Mouse (Mus musculus) liver, embryonic 14.5 days (tissue): Measurements from ENCODE around the gene Glyat. TPM values are rescaled to one million over a fixed set of nuclear protein-coding genes. Genes with fewer than 3 reads are reported as not detected.

Source experiments
- ATAC-seq: fragments of 200-750 bp; cut with Nextera tagmentation; 2 replicates; pipeline ENCODE4 v1.8.0; 2017; ENCODE audit warnings: moderate number of reproducible peaks, mild to moderate bottlenecking, moderate library complexity; ENCODE audit not compliant: insufficient read depth
- DNase-seq, 3 experiments: peaks; one replicate each; pipeline ENCODE4 v3.0.0-alpha.2; 2012 to 2013; ENCODE audit warnings: low read depth in 3 of 3, low spot score in 3 of 3
- H3K27ac ChIP-seq: fragments of 300-500 bp; sonication (generic); 2 replicates; pipeline ENCODE4 v1.5.1; 2014; ENCODE audit warnings: moderate library complexity, mild to moderate bottlenecking, control low read depth, inconsistent platforms
- H3K27me3 ChIP-seq: fragments of 300-500 bp; sonication (generic); 2 replicates; pipeline ENCODE4 v1.6.1; 2014; ENCODE audit warnings: mild to moderate bottlenecking, low read length, moderate library complexity; ENCODE audit not compliant: control insufficient read depth, insufficient read depth
- H3K36me3 ChIP-seq: fragments of 300-500 bp; sonication (generic); replicated peaks from 2 replicates; pipeline ENCODE4 v1.6.1; 2014; ENCODE audit warnings: low read depth; ENCODE audit not compliant: control insufficient read depth, insufficient read depth
- H3K4me1 ChIP-seq, 2 experiments: fragments of 200-500 bp in 1 of 2; fragments of 300-500 bp in 1 of 2; sonication (generic) in 1 of 2; replicated peaks; 2 replicates each; pipeline ENCODE4 v1.6.1; 2012 to 2014; ENCODE audit warnings: antibody characterized with exemption in 1 of 2, inconsistent platforms in 1 of 2, low read length in 1 of 2; ENCODE audit not compliant: control insufficient read depth in 2 of 2, insufficient read depth in 2 of 2
- H3K4me2 ChIP-seq: fragments of 300-500 bp; sonication (generic); 2 replicates; pipeline ENCODE4 v1.6.1; 2014; ENCODE audit warnings: low read depth, mild to moderate bottlenecking, control low read depth, moderate library complexity
- H3K4me3 ChIP-seq, 2 experiments: fragments of 200-500 bp in 1 of 2; fragments of 300-500 bp in 1 of 2; sonication (generic) in 1 of 2; 2 replicates each; pipeline ENCODE4 v1.5.1; 2012 to 2014; ENCODE audit warnings: low read depth in 2 of 2, low read length in 2 of 2, mild to moderate bottlenecking in 2 of 2, control low read depth in 1 of 2, inconsistent platforms in 1 of 2, moderate library complexity in 1 of 2; ENCODE audit not compliant: insufficient read depth in 1 of 2
- H3K9ac ChIP-seq: fragments of 300-500 bp; sonication (generic); replicated peaks from 2 replicates; pipeline ENCODE4 v1.6.1; 2014; ENCODE audit warnings: mild to moderate bottlenecking, control low read depth, moderate library complexity
- H3K9me3 ChIP-seq: fragments of 300-500 bp; sonication (generic); 2 replicates; pipeline ENCODE4 v1.6.1; 2016; ENCODE audit warnings: low read length, mixed read lengths; ENCODE audit not compliant: control insufficient read depth
- CTCF ChIP-seq: IDR thresholded peaks from 2 replicates; pipeline ENCODE4 v1.5.1; 2016; ENCODE audit warnings: antibody characterized with exemption, low read depth, control low read depth
- EP300 ChIP-seq: IDR thresholded peaks from 2 replicates; pipeline ENCODE4 v1.6.1; 2016; ENCODE audit warnings: antibody characterized with exemption, low read depth
- WGBS: fragments of 180-500 bp; shearing (Covaris S2); extraction: QIAGEN DNeasy Blood & Tissue Kit; methylation state at CpG from one replicate; pipeline ENCODE4 v1.1.7; 2014; ENCODE audit not compliant: insufficient replicate concordance; 5-methylcytosine and 5-hydroxymethylcytosine counted together
- polyA plus RNA-seq, 2 experiments: library from polyadenylated mRNA; depleted of rRNA in 1 of 2; stranded (reverse) in 1 of 2; unstranded in 1 of 2; fragments of >200 nt; fragmentation: Nextera tagmentation in 1 of 2; extraction: Ambion mirVana in 1 of 2; gene quantifications; 2 replicates each; pipeline versions ENCODE4 v1.2.1 to v1.2.3; 2012 to 2014

The Glyat gene
- polyA plus RNA-seq, 2 experiments, result 0.19 to 0.38 TPM

DNA sequence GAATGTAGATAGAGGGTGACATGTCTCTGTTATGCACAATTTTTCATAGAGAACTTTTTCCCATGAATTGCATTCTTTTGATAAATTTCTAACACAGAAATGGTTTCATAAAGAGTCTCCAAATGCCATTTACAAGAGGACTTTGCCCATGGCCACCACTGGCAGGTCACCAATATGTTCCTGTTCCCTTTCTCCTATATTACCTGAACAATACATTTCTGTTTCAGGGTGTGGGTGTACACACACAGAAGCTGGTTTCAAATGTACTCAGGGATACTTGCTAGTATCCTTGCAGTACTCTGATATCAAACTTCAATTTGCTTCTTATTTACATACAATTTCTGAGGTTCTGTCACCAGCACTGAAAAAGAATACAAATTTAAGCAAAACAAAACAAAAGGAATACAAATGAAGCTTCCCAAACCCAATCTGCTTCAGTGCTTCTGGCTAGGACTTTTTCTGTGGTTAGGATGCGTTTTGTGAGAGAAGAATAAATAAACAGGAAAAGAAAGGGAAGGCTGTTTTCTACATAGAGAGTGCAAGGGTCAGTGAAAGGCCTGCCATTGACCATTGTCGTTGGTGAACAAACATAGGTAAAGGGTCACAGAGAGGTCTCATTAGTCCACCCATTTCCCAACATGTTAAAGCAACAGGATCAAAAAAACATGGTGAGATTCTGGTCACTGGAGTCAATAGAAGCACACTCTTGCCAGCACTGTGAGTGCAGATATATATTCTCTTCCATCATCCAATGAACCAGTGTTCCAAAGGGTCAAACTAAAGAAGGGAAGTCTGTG, 32.2 kb upstream of the Glyat start:
- no peaks in the 10 kb centered on the region; the same call in 1 of the 2 replicates for H3K27me3 ChIP-seq
- DNase-seq (peak in 2 of 3 experiments; percentile 6 to 12), ATAC-seq (no peak)
- WGBS, result 18% methylated on average over 2 of the region's 2 CpGs
- no peaks in the 10 kb centered on the region for H3K9me3 ChIP-seq
- H3K4me1 ChIP-seq, result peaks cover 0 to 5% of the 10 kb centered on the region in 2 experiments; a peak in 1 of 4 replicates
- no peak overlapping the region for H3K9ac ChIP-seq
- H3K27ac ChIP-seq, result no peak overlapping the region
- no peaks in the 10 kb centered on the region for H3K36me3 ChIP-seq
- H3K4me2 ChIP-seq, result no peak overlapping the region
- TF ChIP-seq EP300, result no peak
- TF ChIP-seq CTCF, result no peak
- H3K4me3 ChIP-seq, result no peak overlapping the region

DNA sequence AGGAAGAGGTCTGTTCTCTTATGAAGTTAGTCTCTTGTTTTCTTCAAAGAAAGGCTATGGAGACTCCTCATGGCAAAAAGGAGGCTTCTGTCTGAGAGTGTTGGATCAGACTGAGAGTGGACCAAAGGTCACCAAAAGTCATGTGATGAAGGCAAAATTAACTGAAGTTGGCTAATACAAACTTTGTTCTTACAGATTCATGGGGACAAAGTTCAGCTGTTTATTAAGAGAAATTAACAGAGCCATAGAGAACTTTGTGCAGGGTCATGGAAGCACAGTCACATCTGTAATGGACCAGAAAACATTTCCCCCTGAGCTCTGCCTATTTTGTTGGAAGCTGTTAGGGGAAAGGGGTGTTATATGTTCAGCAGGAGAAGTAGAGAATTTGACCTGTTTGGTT, 24.8 kb upstream of the Glyat start:
- Histone ChIP-seq H3K36me3 (no peaks in the 10 kb centered on the region), H3K9ac (no peak overlapping the region), H3K4me3 (no peak overlapping the region), H3K4me1 (no peaks in the 10 kb centered on the region), H3K27ac (no peak overlapping the region), H3K27me3 (no peaks in the 10 kb centered on the region), H3K9me3 (no peaks in the 10 kb centered on the region), H3K4me2 (no peak overlapping the region)
- TF ChIP-seq EP300 (no peak), CTCF (no peak)
- DNase-seq (no peak), ATAC-seq (no peak)

DNA sequence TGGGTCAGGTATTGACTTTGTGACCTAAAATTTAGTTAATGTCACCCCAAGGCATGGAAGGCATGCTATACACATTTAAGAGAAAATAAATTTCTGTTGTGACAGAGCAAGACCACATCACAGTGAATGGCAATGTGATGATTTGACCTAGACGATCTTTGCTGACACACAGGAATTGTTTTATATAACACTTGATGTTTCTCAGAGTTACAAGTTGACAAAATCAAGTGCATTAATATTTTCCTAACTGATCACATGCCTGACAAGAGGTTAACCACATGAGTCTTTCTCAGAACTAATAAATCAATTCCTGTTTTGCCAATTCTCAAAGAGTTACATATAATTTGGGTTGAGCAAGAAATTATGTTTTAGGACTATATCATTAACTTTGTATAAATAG, 19.5 kb upstream of the Glyat start:
- no peak overlapping the region for H3K27ac ChIP-seq
- H3K9me3 ChIP-seq, result no peaks in the 10 kb centered on the region
- DNase-seq (no peak), ATAC-seq (no peak)
- TF ChIP-seq CTCF (no peak), EP300 (no peak)
- no peak overlapping the region for H3K9ac ChIP-seq
- no peaks in the 10 kb centered on the region for H3K27me3 ChIP-seq
- H3K36me3 ChIP-seq, result no peaks in the 10 kb centered on the region
- no peaks in the 10 kb centered on the region for H3K4me1 ChIP-seq
- H3K4me2 ChIP-seq, result no peak overlapping the region
- WGBS, result 26% methylated on average over 1 of the region's 1 CpGs
- H3K4me3 ChIP-seq, result no peak overlapping the region

DNA sequence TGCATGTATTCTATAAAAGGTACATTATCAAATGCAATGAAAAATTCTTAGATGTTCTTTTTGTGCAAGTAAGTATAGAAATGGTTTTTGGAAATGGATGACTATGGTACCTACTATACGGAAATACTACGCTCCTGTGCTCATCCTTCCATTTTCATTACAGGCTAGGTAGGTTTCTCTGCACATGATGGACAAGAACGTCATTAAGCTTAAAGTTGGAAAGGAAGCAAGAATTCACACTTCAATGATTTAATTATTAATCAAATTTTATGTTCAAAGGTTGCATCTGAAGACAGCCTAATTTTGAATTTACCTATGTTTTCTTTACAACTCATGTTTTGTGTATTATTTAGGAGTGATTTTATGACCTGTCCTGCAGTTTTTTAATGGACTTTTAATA, 1.2 kb downstream of the Glyat start:
- WGBS, result 57% methylated on average over 3 of the region's 3 CpGs

DNA sequence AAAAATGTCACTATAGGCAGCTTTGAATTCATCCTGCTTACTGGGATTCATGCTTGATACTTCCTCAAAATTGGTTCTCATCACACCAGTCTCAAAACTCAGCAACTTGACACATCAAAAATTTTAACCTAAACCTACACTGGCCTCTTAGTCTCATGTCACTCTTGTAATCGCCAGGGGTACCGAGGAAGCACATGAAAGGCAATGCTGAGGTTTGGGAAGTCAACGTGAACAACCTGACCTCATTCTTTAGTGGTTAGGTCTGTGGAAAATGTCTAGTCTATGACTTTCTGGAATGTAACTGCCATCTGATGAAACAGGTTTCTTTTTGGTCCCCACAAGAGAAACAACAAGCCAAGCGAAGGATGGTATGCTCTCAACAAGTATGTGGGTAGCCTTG, 1.9 kb downstream of the Glyat start:
- WGBS, result 56% methylated on average over 4 of the region's 4 CpGs
- H3K27me3 ChIP-seq, result no peaks in the 10 kb centered on the region
- TF ChIP-seq CTCF, result no peak
- no peak for TF ChIP-seq EP300
- H3K9me3 ChIP-seq, result no peaks in the 10 kb centered on the region
- H3K9ac ChIP-seq, result no peak overlapping the region
- no peaks in the 10 kb centered on the region for H3K36me3 ChIP-seq
- no peak overlapping the region for H3K4me2 ChIP-seq
- H3K4me3 ChIP-seq, result no peak overlapping the region
- H3K27ac ChIP-seq, result no peak overlapping the region
- no peak for DNase-seq
- no peaks in the 10 kb centered on the region for H3K4me1 ChIP-seq
- no peak for ATAC-seq

More for the DNA sequence above, 1.2 kb downstream of the Glyat start:
- H3K36me3 ChIP-seq, result no peaks in the 10 kb centered on the region
- no peak overlapping the region for H3K27ac ChIP-seq
- H3K4me3 ChIP-seq, result no peak overlapping the region
- H3K4me1 ChIP-seq, result no peaks in the 10 kb centered on the region
- DNase-seq, result no peak
- no peak for ATAC-seq
- no peak overlapping the region for H3K4me2 ChIP-seq
- H3K9ac ChIP-seq, result no peak overlapping the region
- H3K27me3 ChIP-seq, result no peaks in the 10 kb centered on the region
- TF ChIP-seq EP300 (no peak), CTCF (no peak)
- H3K9me3 ChIP-seq, result no peaks in the 10 kb centered on the region
